Mouse (Mus musculus): Measurements from ENCODE around the gene Rnf114. TPM values are rescaled to one million over a fixed set of nuclear protein-coding genes. Genes with fewer than 3 reads are reported as not detected.
A peak's percentile ranks its signal among the peaks of the same experiment; 100 is the strongest.

Rnf114 gene
- total RNA-seq, 1 experiment: 48.1 TPM

- DNase-seq (ENCODE audit: low read depth, low spot score): no peak
- TF ChIP-seq ZNF384 (IDR thresholded peaks at IDR 0.05; ENCODE audit: low read depth, low read length): peak; percentile 78; the same call in 1 of the 2 replicates
- no peak for TF ChIP-seq CHD2 (IDR thresholded peaks at IDR 0.05; ENCODE audit: low read depth, low read length)
- H3K36me3 ChIP-seq (ENCODE audit: control insufficient read depth, insufficient read depth, low read length, poor library complexity, severe bottlenecking): no peaks in the 10 kb centered on the region
- in situ Hi-C loops (cut with MboI; ENCODE audit: low sequenced_read_pairs in 2 of 2, unreplicated experiment in 2 of 2): loop anchor here (5.0 to 10.0 kb wide), 3 partner anchors 72 to 365 kb away; no protein-coding TSS in a partner anchor
- no peak overlapping the region for H3K9ac ChIP-seq (ENCODE audit: insufficient read depth, low read depth, low read length, poor library complexity, severe bottlenecking)
- no peak overlapping the region for H3K27ac ChIP-seq (ENCODE audit: insufficient read depth, low read depth, low read length, poor library complexity, severe bottlenecking)
- H3K9me3 ChIP-seq (ENCODE audit: control insufficient read depth, insufficient read depth, low read depth, low read length): no peaks in the 10 kb centered on the region
- H3K4me1 ChIP-seq (ENCODE audit: control insufficient read depth in 2 of 2, insufficient read depth in 2 of 2, low read length in 2 of 2, poor library complexity in 1 of 2): peaks cover 0 to 11% of the 10 kb centered on the region in 2 experiments; a peak in 2 of 4 replicates
- no peak overlapping the region for H3K4me3 ChIP-seq (ENCODE audit: insufficient read depth in 1 of 2, low read depth in 1 of 2, low read length in 2 of 2, poor library complexity in 1 of 2, severe bottlenecking in 1 of 2)
Measured at GRCm38 (mm10) chr2:167529935-167530513, 37.6 kb downstream of the Rnf114 start.

GRCm38 (mm10) chr2:167530536-167530935 is 38.1 kb downstream of the Rnf114 start:
- Histone ChIP-seq H3K27ac (ENCODE audit: insufficient read depth, low read depth, low read length, poor library complexity, severe bottlenecking) (no peak overlapping the region), H3K36me3 (ENCODE audit: control insufficient read depth, insufficient read depth, low read length, poor library complexity, severe bottlenecking) (no peaks in the 10 kb centered on the region), H3K9ac (ENCODE audit: insufficient read depth, low read depth, low read length, poor library complexity, severe bottlenecking) (no peak overlapping the region), H3K4me3 (ENCODE audit: insufficient read depth in 1 of 2, low read depth in 1 of 2, low read length in 2 of 2, poor library complexity in 1 of 2, severe bottlenecking in 1 of 2) (no peak overlapping the region), H3K4me1 (ENCODE audit: control insufficient read depth in 2 of 2, insufficient read depth in 2 of 2, low read length in 2 of 2, poor library complexity in 1 of 2) (peaks cover 0 to 11% of the 10 kb centered on the region in 2 experiments; a peak in 2 of 4 replicates), H3K9me3 (ENCODE audit: control insufficient read depth, insufficient read depth, low read depth, low read length) (no peaks in the 10 kb centered on the region)
- DNase-seq (ENCODE audit: low read depth, low spot score): no peak
- in situ Hi-C loops (cut with MboI; ENCODE audit: low sequenced_read_pairs in 2 of 2, unreplicated experiment in 2 of 2): loop anchor here (5.0 to 10.0 kb wide), 3 partner anchors 72 to 364 kb away; no protein-coding TSS in a partner anchor
- TF ChIP-seq ZNF384 (IDR thresholded peaks at IDR 0.05; ENCODE audit: low read depth, low read length): no peak
- no peak for TF ChIP-seq MAFK (IDR thresholded peaks at IDR 0.05; ENCODE audit: insufficient read depth, low read depth, low read length)
- TF ChIP-seq ZC3H11A (IDR thresholded peaks at IDR 0.05; ENCODE audit: borderline replicate concordance, low read depth, low read length): no peak
- no peak for TF ChIP-seq CHD2 (IDR thresholded peaks at IDR 0.05; ENCODE audit: low read depth, low read length)
- no peak for TF ChIP-seq HCFC1 (IDR thresholded peaks at IDR 0.05; ENCODE audit: borderline replicate concordance, insufficient read depth, low read length)

- in situ Hi-C loops (cut with MboI; ENCODE audit: low sequenced_read_pairs in 2 of 2, unreplicated experiment in 2 of 2): loop anchor here (5.0 to 10.0 kb wide), 3 partner anchors 70 to 363 kb away; no protein-coding TSS in a partner anchor
- no peaks in the 10 kb centered on the region for H3K9me3 ChIP-seq (ENCODE audit: control insufficient read depth, insufficient read depth, low read depth, low read length)
- no peaks in the 10 kb centered on the region for H3K36me3 ChIP-seq (ENCODE audit: control insufficient read depth, insufficient read depth, low read length, poor library complexity, severe bottlenecking)
- peaks cover 0 to 14% of the 10 kb centered on the region in 2 experiments; a peak in 2 of 4 replicates for H3K4me1 ChIP-seq (ENCODE audit: control insufficient read depth in 2 of 2, insufficient read depth in 2 of 2, low read length in 2 of 2, poor library complexity in 1 of 2)
- H3K27ac ChIP-seq (ENCODE audit: insufficient read depth, low read depth, low read length, poor library complexity, severe bottlenecking): no peak overlapping the region
- H3K9ac ChIP-seq (ENCODE audit: insufficient read depth, low read depth, low read length, poor library complexity, severe bottlenecking): no peak overlapping the region
- no peak for DNase-seq (ENCODE audit: low read depth, low spot score)
- H3K4me3 ChIP-seq (ENCODE audit: insufficient read depth in 1 of 2, low read depth in 1 of 2, low read length in 2 of 2, poor library complexity in 1 of 2, severe bottlenecking in 1 of 2): no peak overlapping the region
- TF ChIP-seq HCFC1 (IDR thresholded peaks at IDR 0.05; ENCODE audit: borderline replicate concordance, insufficient read depth, low read length) (no peak), MAFK (IDR thresholded peaks at IDR 0.05; ENCODE audit: insufficient read depth, low read depth, low read length) (no peak), ZNF384 (IDR thresholded peaks at IDR 0.05; ENCODE audit: low read depth, low read length) (no peak), ZC3H11A (IDR thresholded peaks at IDR 0.05; ENCODE audit: borderline replicate concordance, low read depth, low read length) (peak; percentile 64), CHD2 (IDR thresholded peaks at IDR 0.05; ENCODE audit: low read depth, low read length) (no peak)
Measured at GRCm38 (mm10) chr2:167532131-167532530, 39.7 kb downstream of the Rnf114 start.

DNA sequence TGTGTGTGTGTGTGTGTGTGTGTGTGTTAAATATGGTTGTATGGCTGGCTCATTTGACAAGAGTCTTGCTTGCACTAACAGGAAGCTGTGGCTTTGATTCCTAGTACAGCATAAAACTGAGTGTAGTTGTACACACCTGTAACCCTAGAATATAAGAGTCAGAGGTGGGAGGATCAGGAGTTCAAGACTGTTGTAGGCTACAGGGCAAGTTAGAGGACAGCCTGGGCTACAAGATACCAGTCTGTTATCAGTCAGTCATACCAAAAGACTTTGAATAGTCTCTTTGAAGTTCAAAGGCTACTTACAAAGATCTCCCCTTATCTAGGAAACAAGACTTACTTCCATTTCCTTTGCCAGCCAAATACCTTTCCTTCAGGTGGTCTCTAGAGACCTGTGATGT is 41.4 kb downstream of the Rnf114 start:
- Histone ChIP-seq H3K4me1 (ENCODE audit: control insufficient read depth in 2 of 2, insufficient read depth in 2 of 2, low read length in 2 of 2, poor library complexity in 1 of 2) (peaks cover 0 to 22% of the 10 kb centered on the region in 2 experiments; a peak in 2 of 4 replicates), H3K4me3 (ENCODE audit: insufficient read depth in 1 of 2, low read depth in 1 of 2, low read length in 2 of 2, poor library complexity in 1 of 2, severe bottlenecking in 1 of 2) (no peak overlapping the region), H3K27ac (ENCODE audit: insufficient read depth, low read depth, low read length, poor library complexity, severe bottlenecking) (no peak overlapping the region), H3K9me3 (ENCODE audit: control insufficient read depth, insufficient read depth, low read depth, low read length) (no peaks in the 10 kb centered on the region), H3K9ac (ENCODE audit: insufficient read depth, low read depth, low read length, poor library complexity, severe bottlenecking) (no peak overlapping the region), H3K36me3 (ENCODE audit: control insufficient read depth, insufficient read depth, low read length, poor library complexity, severe bottlenecking) (no peaks in the 10 kb centered on the region)
- in situ Hi-C loops (cut with MboI; ENCODE audit: low sequenced_read_pairs in 2 of 2, unreplicated experiment in 2 of 2): loop anchor here (5.0 to 10.0 kb wide), 3 partner anchors 68 to 361 kb away; no protein-coding TSS in a partner anchor
- TF ChIP-seq ZNF384 (IDR thresholded peaks at IDR 0.05; ENCODE audit: low read depth, low read length): no peak
- TF ChIP-seq CHD2 (IDR thresholded peaks at IDR 0.05; ENCODE audit: low read depth, low read length): no peak
- TF ChIP-seq MAFK (IDR thresholded peaks at IDR 0.05; ENCODE audit: insufficient read depth, low read depth, low read length): no peak
- TF ChIP-seq HCFC1 (IDR thresholded peaks at IDR 0.05; ENCODE audit: borderline replicate concordance, insufficient read depth, low read length): no peak
- no peak for TF ChIP-seq ZC3H11A (IDR thresholded peaks at IDR 0.05; ENCODE audit: borderline replicate concordance, low read depth, low read length)
- DNase-seq (ENCODE audit: low read depth, low spot score): no peak

Measured in ES-E14 (cell line).